Mouse (Mus musculus) heart, postnatal 36 days (tissue): ENCODE measurements around the gene Iqck. TPM values are rescaled to one million over a fixed set of nuclear protein-coding genes. Genes with fewer than 3 reads are reported as not detected.

Experiments
- DNase-seq, 2 experiments: peaks; one replicate each; pipeline ENCODE4 v3.0.0; 2021 to 2022
- intact Hi-C: fragments of 180-260 bp; cut with DNase I; formaldehyde crosslinking; loops from one replicate; pipeline ENCODE4 v1.15.1; 2025
- total RNA-seq, 2 experiments: library from RNA; stranded (reverse); gene quantifications; 2 replicates each; pipeline ENCODE4 v1.2.3; 2021

Iqck gene
- total RNA-seq, 2 experiments from 2014 or later: 0.33 to 0.35 TPM

DNA sequence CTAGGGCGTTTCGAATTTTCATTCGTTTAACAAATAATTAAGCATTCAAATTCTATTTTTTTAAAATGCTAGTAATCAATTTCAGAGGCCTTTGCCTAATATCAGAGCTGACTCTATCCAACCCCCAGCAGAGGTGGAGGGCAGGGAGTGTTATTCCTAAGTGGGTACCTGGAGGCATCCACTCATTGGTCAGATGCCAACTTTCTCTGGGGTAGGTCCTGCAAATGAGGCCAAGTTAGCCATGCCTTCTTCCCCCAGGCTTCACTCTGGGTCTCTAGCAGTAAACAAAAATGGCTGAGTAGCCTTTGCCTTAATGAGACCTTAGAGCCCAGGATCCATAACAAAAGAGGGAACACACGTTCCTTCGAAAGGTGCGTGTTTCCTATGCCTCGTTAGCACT lies 123.6 kb downstream of the Iqck start:
- intact Hi-C loops: no loop called here

GRCm38 (mm10) chr7:118979708-118980107 lies 124.2 kb downstream of the Iqck start:
- no peak for DNase-seq
- intact Hi-C loops: no loop called here

More for the DNA sequence above, 123.6 kb downstream of the Iqck start:
- no peak for DNase-seq

DNA sequence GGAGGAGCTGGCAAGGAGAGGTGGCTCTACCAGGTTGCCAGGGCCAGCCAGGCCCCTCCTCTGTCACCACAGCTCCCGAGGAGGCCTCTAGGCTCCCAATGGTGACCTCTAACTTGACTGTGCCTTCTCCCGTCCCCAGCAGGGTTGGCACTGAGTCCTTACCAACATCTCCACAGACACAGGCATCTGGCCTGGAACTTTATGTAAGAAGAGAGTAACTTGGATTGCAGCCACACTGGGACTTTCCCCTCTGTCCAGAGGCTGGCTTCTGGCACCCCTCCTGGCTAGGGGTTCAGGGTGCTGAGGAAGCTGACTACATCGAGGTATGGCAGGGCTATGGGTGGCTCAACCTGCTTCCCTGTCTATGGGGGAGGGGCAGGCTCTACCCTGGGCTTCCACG lies 125.8 kb downstream of the Iqck start:
- intact Hi-C loops: no loop called here
- DNase-seq: peak; percentile 27 to 29

- intact Hi-C loops: no loop called here
- no peak for DNase-seq
These were observed 126.3 kb downstream of the Iqck start for GRCm38 (mm10) chr7:118981831-118982230.

DNA sequence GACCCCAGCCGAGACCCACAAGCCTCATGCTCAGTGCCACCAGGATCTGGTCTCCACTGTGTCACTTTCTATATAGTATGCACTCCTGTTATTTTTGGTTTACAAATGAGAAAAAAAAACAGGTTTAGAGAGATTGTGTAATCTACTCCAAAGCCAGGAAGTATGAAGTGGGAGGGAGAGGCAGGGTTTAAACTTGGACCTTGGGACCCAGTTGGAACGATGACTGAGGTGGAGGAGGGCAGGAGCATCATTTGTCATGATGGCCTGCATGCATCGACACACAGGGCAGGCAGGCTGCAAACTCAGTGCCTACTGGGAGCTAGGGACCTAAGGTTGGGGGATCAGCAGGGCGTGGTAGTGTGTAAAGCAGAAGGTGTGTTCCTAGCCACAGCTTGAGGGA lies 127.0 kb downstream of the Iqck start:
- no peak for DNase-seq
- intact Hi-C loops: no loop called here

DNA sequence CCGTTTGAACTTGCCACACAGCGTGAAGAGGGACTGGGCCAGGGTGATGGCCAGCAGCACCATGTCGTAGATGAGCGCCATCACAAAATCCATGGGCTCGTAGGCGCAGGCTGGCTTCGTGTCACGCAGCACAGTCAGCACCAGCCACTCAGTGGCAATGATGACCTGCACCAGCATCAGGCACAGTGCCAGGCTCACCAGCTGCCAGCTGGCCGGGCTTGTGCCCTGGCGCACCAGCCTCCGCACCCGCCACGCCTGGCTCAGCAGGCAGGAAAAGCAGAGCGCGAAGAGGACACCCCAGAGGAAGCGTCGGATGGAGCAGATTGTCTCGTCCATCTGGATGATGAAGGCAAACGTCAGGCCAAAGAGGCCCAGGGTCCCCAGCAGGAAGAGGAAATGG lies 128.4 kb downstream of the Iqck start:
- DNase-seq: peak in 1 of 2 experiments; percentile 37
- intact Hi-C loops: no loop called here

DNA sequence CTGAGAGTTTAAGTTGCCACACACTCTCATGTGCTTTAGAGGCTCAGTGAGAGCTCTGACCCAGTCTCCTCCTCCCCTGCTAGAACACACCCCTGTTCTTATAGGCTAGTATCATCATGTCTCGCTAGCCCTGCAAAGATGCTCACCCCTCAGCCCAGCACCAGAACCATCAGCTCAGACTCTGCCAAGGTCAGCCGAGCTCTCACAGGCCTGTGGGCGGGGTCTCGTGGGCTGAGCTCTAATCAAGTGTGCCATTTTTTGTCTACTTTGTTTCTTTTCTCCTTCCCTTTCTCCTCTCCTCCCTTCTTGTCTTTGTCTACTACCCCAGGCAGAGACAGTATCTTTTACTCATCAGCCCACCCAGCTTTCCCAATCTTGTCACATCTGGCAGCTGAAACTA lies 130.2 kb downstream of the Iqck start:
- no peak for DNase-seq
- intact Hi-C loops: no loop called here

DNA sequence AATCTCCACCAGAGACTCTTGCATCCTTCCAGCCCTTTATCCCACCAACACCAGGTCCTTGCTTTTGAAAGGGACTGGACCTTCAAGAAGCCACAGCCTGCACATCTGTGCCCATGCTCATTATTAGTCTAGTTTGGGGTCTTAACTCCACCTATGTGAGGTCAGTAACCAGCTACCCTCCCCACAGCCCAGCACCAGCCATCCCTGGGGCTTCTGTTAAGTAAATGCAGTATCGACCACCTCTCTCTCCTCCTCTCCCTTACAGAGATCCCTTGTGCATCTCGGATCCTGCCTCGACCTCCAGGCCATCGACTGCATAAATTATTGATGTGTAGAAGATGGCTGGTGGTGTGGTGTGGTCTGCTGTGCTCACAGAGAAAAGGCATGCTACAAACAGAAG lies 130.8 kb downstream of the Iqck start:
- no peak for DNase-seq
- intact Hi-C loops: no loop called here

- no peak for DNase-seq
- intact Hi-C loops: no loop called here
These were observed 133.8 kb downstream of the Iqck start for GRCm38 (mm10) chr7:118989275-118989856.

- intact Hi-C loops: no loop called here
These were observed 134.7 kb downstream of the Iqck start for GRCm38 (mm10) chr7:118990282-118990681.

DNA sequence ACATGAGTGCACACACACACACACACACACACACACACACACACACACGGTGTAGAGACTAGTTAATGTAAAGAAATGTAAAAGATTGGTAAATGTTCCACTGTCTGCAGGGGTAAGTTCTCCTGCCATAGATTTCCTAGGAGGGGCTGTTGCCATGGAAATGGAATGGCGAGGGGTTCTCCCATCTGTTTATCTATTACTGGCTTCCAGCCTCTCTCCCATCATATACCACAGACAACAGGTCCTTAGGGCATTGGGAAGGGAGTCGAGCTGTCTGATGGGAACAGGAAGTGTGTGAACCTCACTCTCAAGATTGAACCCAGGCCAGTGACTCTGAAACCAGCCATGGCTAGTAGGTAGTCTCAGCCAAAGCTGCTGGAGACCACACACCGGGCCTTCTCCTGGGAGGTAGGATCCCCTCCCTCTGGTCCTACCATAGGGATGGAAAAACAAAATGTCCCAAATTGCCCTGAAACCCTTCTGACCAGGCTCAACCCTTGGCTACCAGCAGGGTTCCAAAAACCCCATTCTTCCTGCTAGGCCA lies 135.9 kb downstream of the Iqck start:
- no peak for DNase-seq
- intact Hi-C loops: no loop called here

More at GRCm38 (mm10) chr7:118990282-118990681, 134.7 kb downstream of the Iqck start:
- no peak for DNase-seq

DNA sequence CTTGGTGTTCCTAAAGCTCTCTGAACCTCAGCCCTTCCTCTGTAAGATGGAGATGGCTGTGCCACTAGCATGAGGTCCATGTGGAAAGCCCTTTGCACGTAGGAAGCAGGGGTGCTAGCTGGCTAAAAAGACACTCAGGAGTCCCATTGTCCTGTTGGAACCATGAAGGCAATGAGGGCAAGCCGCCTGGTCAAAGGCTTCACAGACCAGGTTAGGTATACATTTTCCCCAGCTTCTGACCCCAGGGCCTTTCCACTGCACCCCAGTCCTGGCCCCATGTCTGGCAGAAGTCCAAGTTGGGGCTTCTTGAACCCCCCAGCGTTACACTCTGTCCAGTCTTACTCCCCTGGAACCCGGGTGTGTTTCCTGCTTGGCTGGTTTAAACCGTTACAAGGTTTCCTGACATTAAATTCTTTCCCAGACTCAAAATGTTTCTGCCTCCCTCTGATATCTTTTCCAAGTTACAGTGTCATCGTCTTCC lies 136.6 kb downstream of the Iqck start:
- intact Hi-C loops: no loop called here
- DNase-seq: no peak

DNA sequence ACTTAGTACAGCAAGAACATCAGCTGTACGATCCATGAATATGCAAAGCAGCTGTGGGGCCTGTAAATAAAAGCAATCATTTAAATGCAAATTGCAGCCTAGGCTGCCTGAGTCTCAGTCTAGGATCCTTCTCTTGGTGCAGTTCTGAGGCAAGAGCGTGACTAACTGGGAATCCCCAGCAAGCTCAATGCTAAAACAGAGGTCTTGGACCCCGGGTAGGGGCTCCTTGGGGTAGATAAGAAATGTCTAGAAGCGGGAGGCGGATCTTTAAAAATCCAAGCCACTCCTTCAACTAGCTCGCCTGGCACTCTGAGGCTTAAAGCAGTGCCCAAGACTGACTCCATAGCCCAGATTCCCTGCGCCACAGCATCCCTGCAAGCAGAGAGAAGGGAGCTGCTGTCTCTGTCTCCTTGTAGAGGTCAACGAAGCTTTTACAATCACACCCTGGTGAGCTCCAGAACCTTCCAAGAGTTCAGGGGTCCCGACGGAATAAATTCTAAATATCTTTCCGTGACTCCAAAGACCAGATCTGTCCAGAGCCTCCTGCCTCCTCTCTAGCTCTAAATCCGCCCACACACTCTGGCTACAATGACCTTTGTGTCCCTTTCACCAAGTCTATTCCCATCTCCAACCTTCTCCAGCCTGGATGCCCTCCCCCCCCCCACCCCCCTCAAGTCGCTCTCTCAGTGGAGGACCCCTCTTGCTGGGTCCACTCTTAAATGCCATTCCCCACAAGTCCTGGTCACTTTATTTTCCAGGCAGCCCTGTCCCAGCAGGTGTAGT lies 137.3 kb downstream of the Iqck start:
- intact Hi-C loops: no loop called here
- no peak for DNase-seq

GRCm38 (mm10) chr7:118993597-118994230 lies 138.2 kb downstream of the Iqck start:
- intact Hi-C loops: loop anchor here (2.0 kb wide), 3 partner anchors 17 to 139 kb away; partner anchors contain the start of gene Iqck

GRCm38 (mm10) chr7:118994231-118994842 lies 138.8 kb downstream of the Iqck start:
- peak; percentile 26 to 49 for DNase-seq
- intact Hi-C loops: loop anchor here (2.0 kb wide), 3 partner anchors 18 to 140 kb away; partner anchors contain the start of gene Iqck

More at GRCm38 (mm10) chr7:118993597-118994230, 138.2 kb downstream of the Iqck start:
- DNase-seq: peak in 1 of 2 experiments; percentile 26

DNA sequence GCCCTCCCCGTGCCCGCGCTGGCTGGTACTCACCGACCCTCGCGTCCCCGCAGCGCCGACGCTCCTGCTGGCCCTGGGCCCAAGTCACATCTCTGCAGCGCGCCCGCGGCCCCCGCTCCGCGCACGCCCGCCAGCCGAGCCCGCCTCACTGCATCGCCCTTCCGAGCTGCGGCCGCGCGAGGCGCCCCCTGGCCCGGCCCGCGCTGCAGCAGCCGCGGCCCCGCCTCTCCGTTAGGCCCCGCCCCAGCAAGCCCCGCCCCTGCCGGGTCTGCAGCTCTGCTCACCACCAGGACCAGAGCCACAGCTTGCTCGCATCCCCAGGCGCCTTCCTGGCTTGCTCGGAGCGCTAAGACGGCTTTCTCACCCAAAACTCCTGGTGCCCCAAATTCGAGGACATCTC lies 139.5 kb downstream of the Iqck start, which contains the start of gene Gprc5b:
TSS of gene Gprc5b (minus strand) at position 205 of the 400 bp plus-strand sequence.
- intact Hi-C loops: loop anchor here (2.0 kb wide), 3 partner anchors 18 to 140 kb away; partner anchors contain the start of gene Iqck
- peak; percentile 90 to 94 for DNase-seq

GRCm38 (mm10) chr7:118995671-118996070 lies 140.1 kb downstream of the Iqck start:
- no peak for DNase-seq
- intact Hi-C loops: loop anchor here (1.0 to 2.0 kb wide), 5 partner anchors 19 to 255 kb away; partner anchors contain the start of genes Iqck and Vps35l

DNA sequence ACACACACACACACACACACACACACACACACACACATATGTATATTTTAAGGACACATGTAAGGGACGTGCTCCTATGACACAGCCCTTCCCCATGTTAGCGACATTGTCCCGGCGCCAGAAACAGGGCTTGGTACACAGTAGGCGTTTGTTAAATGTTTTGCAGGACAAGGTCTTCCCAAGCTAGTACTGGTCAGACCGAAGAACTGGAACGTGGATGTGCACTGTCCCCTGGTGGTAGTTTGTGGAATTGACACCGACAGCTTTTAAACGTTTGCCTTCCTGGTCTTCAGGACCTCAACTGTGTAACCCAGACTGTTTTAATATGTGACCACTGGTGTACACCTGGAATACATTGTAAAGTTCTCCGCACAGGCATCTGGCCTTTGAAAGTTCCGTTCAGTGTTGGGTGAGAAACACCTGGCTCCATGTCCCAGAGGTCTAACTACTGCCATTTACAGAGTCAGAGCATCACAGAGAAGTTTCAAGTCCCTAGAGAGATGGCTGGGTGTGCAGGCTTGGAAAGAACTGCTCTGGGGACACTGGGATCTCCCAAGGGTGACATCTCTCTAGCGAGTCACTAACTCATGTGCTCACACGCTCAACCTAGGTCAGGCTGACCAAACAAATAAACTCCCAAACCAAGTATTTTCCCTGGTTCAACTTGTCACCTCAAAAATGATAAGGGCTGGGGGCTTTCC lies 140.7 kb downstream of the Iqck start:
- intact Hi-C loops: loop anchor here (1.0 kb wide), 2 partner anchors 230 to 256 kb away; partner anchors contain the start of gene Vps35l
- DNase-seq: peak; percentile 84 to 87

DNA sequence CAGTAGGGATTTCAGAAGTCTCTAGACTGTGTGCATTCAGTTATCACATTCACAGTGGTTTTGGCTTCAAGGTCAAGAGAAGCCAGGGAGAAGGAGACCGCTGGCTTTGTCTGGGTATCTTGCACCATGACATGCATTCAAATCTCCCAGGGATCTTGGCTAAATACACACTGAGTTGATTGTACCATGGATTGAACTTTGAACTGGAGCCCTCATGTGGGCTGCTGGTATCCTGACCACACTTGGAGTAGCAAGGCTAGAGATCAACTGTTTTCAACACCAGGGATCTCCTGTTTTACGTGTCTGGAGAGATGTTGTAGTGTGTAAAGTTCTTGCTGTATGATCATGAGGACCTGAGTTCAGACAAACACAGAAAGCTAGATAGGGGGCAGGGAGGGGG lies 144.3 kb downstream of the Iqck start:
- DNase-seq: no peak
- intact Hi-C loops: no loop called here

DNA sequence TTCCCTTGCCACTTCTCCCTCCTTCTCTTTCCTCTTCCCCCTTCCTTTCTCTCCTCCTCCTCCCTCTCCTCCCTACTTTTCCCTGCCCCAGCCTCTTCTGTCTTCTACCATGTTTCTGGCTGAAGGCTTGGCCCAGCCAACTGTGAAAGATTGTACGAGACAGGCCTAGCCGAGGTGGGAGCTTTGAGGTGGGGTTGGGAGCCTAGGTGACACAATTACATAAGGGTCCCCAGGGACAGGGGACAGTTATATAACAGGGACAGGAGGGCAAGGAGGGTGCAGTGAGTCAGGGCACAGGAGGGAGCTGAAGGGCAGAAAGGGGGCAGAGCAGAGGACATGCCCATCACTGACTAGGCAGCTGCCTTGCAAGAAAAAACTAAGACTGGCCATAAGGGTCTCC lies 146.4 kb downstream of the Iqck start:
- intact Hi-C loops: no loop called here
- DNase-seq: no peak
